In genomic region chr5:30666391-30667195, GRCm38 (mm10) we compare ENCODE assay signal across 7 mouse cellular contexts. TPM values are rescaled to one million over a fixed set of nuclear protein-coding genes. Genes with fewer than 3 reads are reported as not detected.
A peak's percentile ranks its signal among the peaks of the same experiment; 100 is the strongest.
DNase-seq lines count a peak whose midpoint lies in the region; ATAC-seq lines count a peak whose summit lies in the region.

Gene Cenpa (plus strand): TSS chr5:30666777.

- intact Hi-C loops in left cerebral cortex, postnatal 36 days (cut with DNase I) = no loop called here

- peak; percentile 93 for DNase-seq in adrenal gland, adult 8-10 months
- DNase-seq in embryo, embryonic 9.5 days (ENCODE audit: extremely low spot score) = peak; percentile 91
- peak; percentile 59 to 85 for DNase-seq in gastrocnemius, postnatal 4 days (ENCODE audit: low spot score in 2 of 2)
- peak; percentile 83 to 86 for DNase-seq in left cerebral cortex, postnatal 36 days (ENCODE audit: low spot score in 2 of 2)
- DNase-seq in midbrain, embryonic 11.5 days (ENCODE audit: low spot score, missing footprints) = peak; percentile 97
- DNase-seq in skeletal muscle tissue, adult 2 months (ENCODE audit: low read depth, low spot score) = peak; percentile 96

- WGBS in intestine, embryonic 16.5 days = under 1% methylated on average over 40 of the region's 40 CpGs
- WGBS in midbrain, embryonic 11.5 days = under 1% methylated on average over 40 of the region's 40 CpGs

- no peaks in the 10 kb centered on the region for H3K27me3 ChIP-seq in intestine, embryonic 16.5 days (replicated peaks; ENCODE audit: control insufficient read depth, insufficient read depth, low read length)
- no peaks in the 10 kb centered on the region for H3K27me3 ChIP-seq in midbrain, embryonic 11.5 days (ENCODE audit: control insufficient read depth, insufficient read depth, low read length)

- peak within 1 kb of the TSS; percentile 80 for H3K9ac ChIP-seq in intestine, embryonic 16.5 days (ENCODE audit: low read depth, low read length)
- peak within 1 kb of the TSS; percentile 89 for H3K9ac ChIP-seq in midbrain, embryonic 11.5 days (ENCODE audit: low read length)

- peak; percentile 98 for ATAC-seq in intestine, embryonic 16.5 days
- peak; percentile 96 for ATAC-seq in midbrain, embryonic 11.5 days (ENCODE audit: low FRiP score)

- no peaks in the 10 kb centered on the region; the same call in 1 of the 2 replicates for H3K36me3 ChIP-seq in intestine, embryonic 16.5 days (ENCODE audit: control insufficient read depth, insufficient read depth, low read length)
- H3K36me3 ChIP-seq in midbrain, embryonic 11.5 days (ENCODE audit: control insufficient read depth, insufficient read depth, low read length) = peaks cover 3% of the 10 kb centered on the region; the same call in 1 of the 2 replicates

- peak within 1 kb of the TSS; percentile 85 for H3K4me3 ChIP-seq in intestine, embryonic 16.5 days (ENCODE audit: low read length)
- H3K4me3 ChIP-seq in midbrain, embryonic 11.5 days (ENCODE audit: low read depth, low read length) = peak within 1 kb of the TSS; percentile 81

- peak within 1 kb of the TSS; percentile 81 for H3K4me2 ChIP-seq in intestine, embryonic 16.5 days (ENCODE audit: low read depth, low read length)
- peak within 1 kb of the TSS; percentile 63 for H3K4me2 ChIP-seq in midbrain, embryonic 11.5 days

- H3K9me3 ChIP-seq in intestine, embryonic 16.5 days (ENCODE audit: control insufficient read depth, low read length) = no peaks in the 10 kb centered on the region
- H3K9me3 ChIP-seq in midbrain, embryonic 11.5 days (ENCODE audit: control insufficient read depth, low read length) = no peaks in the 10 kb centered on the region

- H3K27ac ChIP-seq in intestine, embryonic 16.5 days (ENCODE audit: low read length) = peak within 1 kb of the TSS; percentile 89
- H3K27ac ChIP-seq in midbrain, embryonic 11.5 days (ENCODE audit: low read depth, low read length) = peak within 1 kb of the TSS; percentile 48; the same call in 1 of the 2 replicates

- peaks cover 17% of the 10 kb centered on the region for H3K4me1 ChIP-seq in intestine, embryonic 16.5 days (ENCODE audit: control insufficient read depth, insufficient read depth, low read length)
- peaks cover 12% of the 10 kb centered on the region for H3K4me1 ChIP-seq in midbrain, embryonic 11.5 days (ENCODE audit: control insufficient read depth, insufficient read depth, low read length)

RNA-seq across cellular contexts. Expression of gene Cenpa, which starts in this region (rescaled TPM):
- 10 to 100 TPM in 2 of 4 experiments, 1 to 10 TPM in 2; 4.3 to 11.4 (median 8.5) TPM for total RNA-seq in adrenal gland, adult 8-10 months (2022)
- 10 to 100 TPM; 28.7 to 39.2 TPM for total RNA-seq in gastrocnemius, postnatal 4 days (2021)
- polyA plus RNA-seq in intestine, embryonic 16.5 days (2015; fragmentation: Nextera tagmentation; extraction: Ambion mirVana) = 166 and 186 TPM in 2 replicates
- total RNA-seq in left cerebral cortex, postnatal 36 days (2021) = 1 to 10 TPM; 6.0 TPM
- polyA plus RNA-seq in midbrain, embryonic 11.5 days (2014; fragmentation: Nextera tagmentation; extraction: Ambion mirVana) = 398 and 399 TPM in 2 replicates

Comparison
In these comparisons a context has a peak if more than half of its experiments do, and no peak if none do; other contexts are left out.
1. Peak in every context shown above with its lines: DNase-seq, ATAC-seq, H3K4me3 ChIP-seq and H3K27ac ChIP-seq.